Mouse (Mus musculus): ENCODE data around the gene Rbpms2. TPM values are rescaled to one million over a fixed set of nuclear protein-coding genes. Genes with fewer than 3 reads are reported as not detected.

Rbpms2 gene
- polyA plus RNA-seq, 1 experiment from 2014 or later = 34.8 TPM

DNA sequence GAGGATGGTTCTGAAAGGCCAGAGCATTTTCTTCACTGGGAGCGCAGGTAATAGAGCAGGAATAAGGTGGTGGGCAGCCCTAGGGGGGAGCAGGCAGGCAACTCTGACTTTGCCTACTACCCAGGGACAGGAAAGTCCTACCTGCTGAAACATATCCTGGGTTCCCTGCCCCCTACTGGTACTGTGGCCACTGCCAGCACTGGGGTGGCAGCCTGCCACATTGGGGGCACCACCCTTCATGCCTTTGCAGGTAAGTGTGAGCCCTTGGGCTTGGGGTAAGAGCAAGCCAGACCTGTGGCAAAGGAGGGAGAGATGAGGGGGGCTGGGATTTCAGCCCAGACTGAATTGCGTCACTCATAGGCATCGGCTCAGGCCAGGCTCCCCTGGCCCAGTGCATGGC is 40.4 kb upstream of the Rbpms2 start:
- Histone ChIP-seq H3K27ac (ENCODE audit: low read depth, low read length) (no peak overlapping the region), H3K4me2 (peak overlapping the region; percentile 81), H3K36me3 (ENCODE audit: control insufficient read depth, insufficient read depth, low read length) (peaks cover 37% of the 10 kb centered on the region), H3K27me3 (replicated peaks; ENCODE audit: control insufficient read depth, insufficient read depth, low read length) (no peaks in the 10 kb centered on the region), H3K9me3 (ENCODE audit: control insufficient read depth, low read length) (no peaks in the 10 kb centered on the region), H3K4me1 (replicated peaks; ENCODE audit: control insufficient read depth, insufficient read depth, low read length) (peaks cover 14% of the 10 kb centered on the region), H3K9ac (ENCODE audit: low read depth, low read length) (peak overlapping the region; percentile 83; the same call in 1 of the 2 replicates), H3K4me3 (ENCODE audit: low read depth, low read length) (peak overlapping the region; percentile 64)
- ATAC-seq (replicated peaks; ENCODE audit: low FRiP score) (no peak), DNase-seq (ENCODE audit: low spot score) (no peak)
- WGBS = 89% methylated on average over 3 of the region's 3 CpGs

DNA sequence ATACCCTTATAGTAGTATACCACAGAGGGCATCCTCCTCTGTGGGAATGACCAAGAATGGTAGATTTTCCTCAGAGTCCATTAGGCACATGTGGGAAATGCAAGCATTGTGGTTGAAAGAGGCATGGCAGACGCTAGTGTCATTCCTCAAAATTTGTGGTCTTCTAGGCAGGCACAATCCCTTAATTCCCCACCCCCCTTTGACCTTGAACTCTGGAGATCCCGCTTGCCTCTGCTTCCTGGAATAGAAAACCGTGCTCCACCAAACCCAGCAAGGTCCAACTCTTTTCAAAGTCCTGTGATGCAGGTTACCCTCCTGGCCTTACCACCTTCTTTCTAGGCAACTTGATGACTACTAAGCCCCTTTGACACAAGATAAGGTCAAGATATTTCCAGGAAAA is 36.7 kb upstream of the Rbpms2 start:
- H3K36me3 ChIP-seq (ENCODE audit: control insufficient read depth, insufficient read depth, low read length) = peaks cover 45% of the 10 kb centered on the region
- no peak overlapping the region for H3K9ac ChIP-seq (ENCODE audit: low read depth, low read length)
- H3K4me3 ChIP-seq (ENCODE audit: low read depth, low read length) = no peak overlapping the region
- DNase-seq (ENCODE audit: low spot score) = no peak
- no peak overlapping the region for H3K4me2 ChIP-seq
- no peak for ATAC-seq (replicated peaks; ENCODE audit: low FRiP score)
- no peaks in the 10 kb centered on the region for H3K27me3 ChIP-seq (replicated peaks; ENCODE audit: control insufficient read depth, insufficient read depth, low read length)
- 83% methylated on average over 3 of the region's 3 CpGs for WGBS
- peaks cover 12% of the 10 kb centered on the region for H3K4me1 ChIP-seq (replicated peaks; ENCODE audit: control insufficient read depth, insufficient read depth, low read length)
- H3K27ac ChIP-seq (ENCODE audit: low read depth, low read length) = no peak overlapping the region
- H3K9me3 ChIP-seq (ENCODE audit: control insufficient read depth, low read length) = no peaks in the 10 kb centered on the region

DNA sequence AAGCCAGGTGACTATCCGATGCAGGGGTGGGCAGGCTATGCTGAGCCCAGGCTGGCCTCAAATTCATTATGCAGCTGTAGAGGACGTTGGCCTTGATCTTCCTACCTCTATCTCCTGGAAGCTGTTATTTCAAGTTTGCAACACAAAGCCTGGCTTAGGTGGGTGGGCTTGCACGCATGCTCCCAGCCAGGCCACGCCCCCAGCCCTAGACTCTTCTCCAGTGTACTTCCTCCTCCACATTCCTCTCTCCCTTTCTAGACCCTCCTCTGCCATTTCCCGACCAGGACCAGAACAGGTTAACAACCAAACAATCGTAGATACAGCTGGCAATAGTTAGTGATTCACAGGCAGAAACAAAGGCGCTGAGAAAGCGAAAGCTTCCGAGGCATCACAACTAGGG is 35.9 kb upstream of the Rbpms2 start:
- H3K36me3 ChIP-seq (ENCODE audit: control insufficient read depth, insufficient read depth, low read length) = peaks cover 45% of the 10 kb centered on the region
- WGBS = 86% methylated on average over 9 of the region's 9 CpGs
- DNase-seq (ENCODE audit: low spot score) = no peak

DNA sequence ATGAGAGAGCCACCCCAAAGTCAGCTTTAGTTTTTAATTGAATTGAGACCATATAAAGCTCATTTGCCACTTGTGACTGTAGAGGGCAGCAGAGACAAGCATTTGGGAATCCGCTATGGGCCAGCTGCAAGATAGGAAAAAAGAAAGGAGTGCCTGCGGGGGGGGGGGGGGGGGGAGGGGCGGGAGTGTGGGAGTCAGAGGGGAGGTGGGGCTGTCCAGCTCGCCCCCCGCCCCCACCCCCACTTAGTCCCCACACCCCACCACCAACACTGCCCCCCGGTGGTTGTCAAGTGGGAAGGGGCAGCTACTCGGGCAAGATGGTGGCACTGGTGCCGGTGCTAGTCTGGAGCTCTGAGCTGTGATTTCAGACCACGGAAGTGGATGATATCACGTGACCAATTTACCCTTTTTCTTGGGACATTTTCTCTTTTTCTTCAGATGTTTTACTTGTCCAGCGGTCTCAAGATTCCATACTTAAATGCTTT is 30.6 kb upstream of the Rbpms2 start:
- peaks cover 10% of the 10 kb centered on the region; the same call in 1 of the 2 replicates for H3K36me3 ChIP-seq (ENCODE audit: control insufficient read depth, insufficient read depth, low read length)
- H3K27ac ChIP-seq (ENCODE audit: low read depth, low read length) = no peak overlapping the region
- DNase-seq (ENCODE audit: low spot score) = no peak
- H3K9me3 ChIP-seq (ENCODE audit: control insufficient read depth, low read length) = no peaks in the 10 kb centered on the region
- no peak for ATAC-seq (replicated peaks; ENCODE audit: low FRiP score)
- peak overlapping the region; percentile 20; the same call in 1 of the 2 replicates for H3K4me3 ChIP-seq (ENCODE audit: low read depth, low read length)
- no peak overlapping the region for H3K9ac ChIP-seq (ENCODE audit: low read depth, low read length)
- no peaks in the 10 kb centered on the region for H3K4me1 ChIP-seq (replicated peaks; ENCODE audit: control insufficient read depth, insufficient read depth, low read length)
- 38% methylated on average over 9 of the region's 11 CpGs for WGBS
- peak overlapping the region; percentile 41 for H3K4me2 ChIP-seq
- H3K27me3 ChIP-seq (replicated peaks; ENCODE audit: control insufficient read depth, insufficient read depth, low read length) = no peaks in the 10 kb centered on the region

More for the DNA sequence above, 35.9 kb upstream of the Rbpms2 start:
- Histone ChIP-seq H3K4me1 (replicated peaks; ENCODE audit: control insufficient read depth, insufficient read depth, low read length) (peaks cover 10% of the 10 kb centered on the region), H3K27ac (ENCODE audit: low read depth, low read length) (no peak overlapping the region), H3K4me3 (ENCODE audit: low read depth, low read length) (no peak overlapping the region), H3K9ac (ENCODE audit: low read depth, low read length) (no peak overlapping the region), H3K27me3 (replicated peaks; ENCODE audit: control insufficient read depth, insufficient read depth, low read length) (no peaks in the 10 kb centered on the region), H3K4me2 (no peak overlapping the region), H3K9me3 (ENCODE audit: control insufficient read depth, low read length) (no peaks in the 10 kb centered on the region)
- no peak for ATAC-seq (replicated peaks; ENCODE audit: low FRiP score)

DNA sequence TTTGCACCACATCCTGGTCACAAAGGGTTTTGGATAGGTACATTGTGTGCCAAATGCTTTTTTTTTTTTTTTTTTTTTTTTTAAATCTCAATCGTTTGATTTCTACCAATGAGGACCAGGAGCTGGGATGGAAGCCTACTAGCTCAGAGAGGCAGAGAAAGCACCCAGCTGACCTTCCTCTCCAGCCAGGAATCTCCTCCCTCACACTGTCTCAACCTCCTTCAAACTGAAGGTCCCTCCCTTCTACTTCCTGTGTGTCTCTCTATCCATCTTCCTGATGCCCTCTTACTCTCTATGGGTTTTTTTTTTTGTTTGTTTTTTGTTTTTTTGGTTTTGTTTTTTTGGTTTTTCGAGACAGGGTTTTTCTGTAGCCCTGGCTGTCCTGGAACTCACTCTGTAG is 28.5 kb upstream of the Rbpms2 start:
- Histone ChIP-seq H3K4me3 (ENCODE audit: low read depth, low read length) (no peak overlapping the region), H3K27ac (ENCODE audit: low read depth, low read length) (no peak overlapping the region), H3K4me1 (replicated peaks; ENCODE audit: control insufficient read depth, insufficient read depth, low read length) (peaks cover 3% of the 10 kb centered on the region), H3K36me3 (ENCODE audit: control insufficient read depth, insufficient read depth, low read length) (no peaks in the 10 kb centered on the region), H3K4me2 (no peak overlapping the region), H3K27me3 (replicated peaks; ENCODE audit: control insufficient read depth, insufficient read depth, low read length) (no peaks in the 10 kb centered on the region), H3K9ac (ENCODE audit: low read depth, low read length) (no peak overlapping the region), H3K9me3 (ENCODE audit: control insufficient read depth, low read length) (no peaks in the 10 kb centered on the region)
- ATAC-seq (replicated peaks; ENCODE audit: low FRiP score) (no peak), DNase-seq (ENCODE audit: low spot score) (no peak)
- WGBS = 59% methylated on average over 2 of the region's 2 CpGs

DNA sequence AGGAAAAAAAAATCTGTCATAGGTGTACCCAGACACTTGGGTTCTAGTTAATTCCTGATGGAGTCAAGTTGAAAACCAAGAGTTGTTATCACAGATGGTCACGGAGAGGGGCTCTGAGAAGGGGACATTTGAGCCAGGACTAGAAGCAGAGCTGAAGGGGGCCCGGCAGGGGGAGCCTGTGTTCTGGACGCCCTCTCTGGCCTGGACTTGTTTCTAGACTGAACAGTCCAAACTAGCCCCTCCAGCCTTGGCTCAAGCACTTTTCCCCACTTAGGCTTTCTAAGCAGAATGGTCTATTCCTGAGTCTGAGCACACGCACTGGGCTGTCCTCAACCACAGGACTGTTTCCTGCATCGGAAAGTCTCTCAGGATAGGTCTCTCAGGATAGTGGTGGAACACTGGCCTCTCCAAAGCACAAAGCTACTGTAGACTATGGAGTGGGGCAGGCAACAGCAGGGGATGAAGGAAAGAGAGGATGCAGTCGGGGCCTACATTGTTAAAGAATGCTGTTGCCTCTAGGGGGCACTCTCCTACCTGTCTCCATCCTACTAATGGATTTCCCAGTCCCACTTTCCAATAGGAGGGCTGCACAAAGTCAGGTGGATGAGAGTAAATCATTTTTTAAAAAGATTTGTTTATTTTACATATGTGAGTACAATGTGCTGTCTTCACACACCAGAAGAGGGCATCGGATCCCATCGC is 25.9 kb upstream of the Rbpms2 start:
- H3K36me3 ChIP-seq (ENCODE audit: control insufficient read depth, insufficient read depth, low read length) = no peaks in the 10 kb centered on the region
- DNase-seq (ENCODE audit: low spot score) (no peak), ATAC-seq (replicated peaks; ENCODE audit: low FRiP score) (no peak)
- no peak overlapping the region for H3K4me3 ChIP-seq (ENCODE audit: low read depth, low read length)
- H3K27me3 ChIP-seq (replicated peaks; ENCODE audit: control insufficient read depth, insufficient read depth, low read length) = no peaks in the 10 kb centered on the region
- H3K4me1 ChIP-seq (replicated peaks; ENCODE audit: control insufficient read depth, insufficient read depth, low read length) = peaks cover 3% of the 10 kb centered on the region
- no peak overlapping the region for H3K27ac ChIP-seq (ENCODE audit: low read depth, low read length)
- H3K4me2 ChIP-seq = no peak overlapping the region
- WGBS = 60% methylated on average over 8 of the region's 8 CpGs
- no peak overlapping the region for H3K9ac ChIP-seq (ENCODE audit: low read depth, low read length)
- H3K9me3 ChIP-seq (ENCODE audit: control insufficient read depth, low read length) = no peaks in the 10 kb centered on the region

GRCm38 (mm10) chr9:65605471-65606136 is 23.8 kb upstream of the Rbpms2 start:
- H3K36me3 ChIP-seq (ENCODE audit: control insufficient read depth, insufficient read depth, low read length) = no peaks in the 10 kb centered on the region
- H3K27me3 ChIP-seq (replicated peaks; ENCODE audit: control insufficient read depth, insufficient read depth, low read length) = no peaks in the 10 kb centered on the region
- no peak overlapping the region for H3K27ac ChIP-seq (ENCODE audit: low read depth, low read length)
- ATAC-seq (replicated peaks; ENCODE audit: low FRiP score) (no peak; the same call in 1 of the 2 replicates), DNase-seq (ENCODE audit: low spot score) (peak; percentile 76)
- H3K4me2 ChIP-seq = peak overlapping the region; percentile 38; the same call in 1 of the 2 replicates
- 6% methylated on average over 9 of the region's 9 CpGs for WGBS
- no peak overlapping the region for H3K9ac ChIP-seq (ENCODE audit: low read depth, low read length)
- peaks cover 3% of the 10 kb centered on the region for H3K4me1 ChIP-seq (replicated peaks; ENCODE audit: control insufficient read depth, insufficient read depth, low read length)
- no peak overlapping the region for H3K4me3 ChIP-seq (ENCODE audit: low read depth, low read length)
- no peaks in the 10 kb centered on the region for H3K9me3 ChIP-seq (ENCODE audit: control insufficient read depth, low read length)

DNA sequence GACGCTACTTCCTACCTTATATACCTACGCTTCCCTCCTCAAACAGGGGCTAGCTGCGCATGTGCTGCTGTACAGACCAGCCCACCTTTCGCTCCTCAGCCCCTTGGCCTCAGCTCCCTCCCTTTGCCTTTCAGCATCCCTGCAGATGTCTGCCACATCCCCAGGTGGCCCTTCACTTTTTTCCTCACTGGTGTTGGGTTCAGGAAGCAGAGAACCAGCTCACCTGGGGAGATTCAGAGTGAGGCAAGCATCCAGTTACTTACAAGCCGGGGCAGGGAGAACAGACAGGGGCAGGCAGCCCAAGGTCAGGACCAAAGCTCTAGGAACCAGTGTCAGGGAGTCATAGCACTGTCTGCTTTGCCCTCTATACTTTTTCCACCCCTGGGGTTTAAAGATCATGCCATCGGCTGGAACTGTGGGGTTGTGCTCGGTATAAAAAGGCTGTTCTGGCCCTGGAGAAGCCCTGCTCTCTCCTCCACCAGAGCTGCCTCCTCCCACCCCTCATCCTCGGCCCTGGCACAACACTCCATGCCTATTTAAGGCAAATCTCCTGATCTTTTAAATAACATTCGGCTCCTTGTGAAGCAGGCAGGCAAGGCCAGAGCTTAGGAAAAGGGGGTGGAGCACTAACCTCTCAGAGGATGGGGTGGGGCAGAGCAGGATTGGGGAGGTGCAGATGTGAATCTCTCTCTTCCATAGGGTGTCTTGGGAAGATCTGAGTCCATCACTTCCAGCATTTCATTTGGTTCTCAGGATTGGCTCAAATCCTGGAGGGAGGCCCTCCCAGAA is 22.9 kb upstream of the Rbpms2 start:
- H3K27ac ChIP-seq (ENCODE audit: low read depth, low read length) = no peak overlapping the region
- H3K9ac ChIP-seq (ENCODE audit: low read depth, low read length) = no peak overlapping the region
- H3K4me3 ChIP-seq (ENCODE audit: low read depth, low read length) = no peak overlapping the region
- peaks cover 3% of the 10 kb centered on the region for H3K4me1 ChIP-seq (replicated peaks; ENCODE audit: control insufficient read depth, insufficient read depth, low read length)
- no peak for DNase-seq (ENCODE audit: low spot score)
- WGBS = 39% methylated on average over 9 of the region's 9 CpGs
- H3K4me2 ChIP-seq = no peak overlapping the region
- no peak for ATAC-seq (replicated peaks; ENCODE audit: low FRiP score)
- no peaks in the 10 kb centered on the region for H3K27me3 ChIP-seq (replicated peaks; ENCODE audit: control insufficient read depth, insufficient read depth, low read length)
- H3K36me3 ChIP-seq (ENCODE audit: control insufficient read depth, insufficient read depth, low read length) = no peaks in the 10 kb centered on the region
- no peaks in the 10 kb centered on the region for H3K9me3 ChIP-seq (ENCODE audit: control insufficient read depth, low read length)
